Comparison of ENCODE assay signal across 23 mouse cellular contexts in the genomic region with DNA sequence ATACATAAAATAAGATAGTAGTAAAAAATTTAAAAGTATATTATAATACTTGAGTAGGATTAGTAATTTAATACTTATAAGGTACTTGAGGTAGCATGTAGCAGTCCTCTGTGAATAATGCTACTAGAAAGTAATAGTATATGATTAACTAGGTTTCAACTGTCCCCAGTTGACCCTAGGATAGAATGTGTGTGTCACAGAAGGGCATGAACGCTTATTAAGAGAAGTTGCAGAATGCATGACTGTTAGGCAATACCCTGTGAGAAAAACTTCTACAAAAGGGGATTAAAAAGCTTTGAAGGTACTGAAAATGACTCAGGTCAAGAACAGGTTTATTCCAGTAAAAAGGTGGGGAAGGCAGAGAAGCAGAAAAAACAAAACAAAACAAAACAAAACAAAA.
DNase-seq lines count a peak whose midpoint lies in the region; ATAC-seq and TF ChIP-seq lines count a peak whose summit lies in the region.
"Had no signal": no experiment of that assay in that cellular context is flagged by ENCODE, and none has a peak within 500 bp of the region (broad histone marks: within the 10 kb centered on the region; RNA-seq: fewer than 3 reads in every experiment).

No protein-coding gene starts in this region.

- H3K27ac ChIP-seq in gastrocnemius, adult 2 months = peak overlapping the region; percentile 51; the same call in 1 of the 2 replicates
- H3K27ac ChIP-seq: forebrain, embryonic 10.5 days; forebrain, embryonic 13.5 days; hindbrain, embryonic 10.5 days; hindbrain, embryonic 13.5 days had no signal

- no peak for TF ChIP-seq CTCF in gastrocnemius, adult 2 months (IDR thresholded peaks at IDR 0.05)

- peak; percentile 72 for ATAC-seq in megakaryocyte progenitor cell, adult 5-6 weeks (replicated peaks; ENCODE audit: poor library complexity)
- ATAC-seq: forebrain, embryonic 13.5 days; forebrain, embryonic 16.5 days; hindbrain, embryonic 16.5 days had no signal

- H3K4me3 ChIP-seq in gastrocnemius, adult 2 months = no peak overlapping the region
- H3K4me3 ChIP-seq: forebrain, embryonic 10.5 days; forebrain, embryonic 13.5 days; heart, embryonic 12.5 days; heart, embryonic 15.5 days; hindbrain, embryonic 10.5 days; hindbrain, embryonic 13.5 days had no signal

- DNase-seq in gastrocnemius, adult 2 months = no peak
- no peak for DNase-seq in gastrocnemius, postnatal 10 days
- peak; percentile 65 for DNase-seq in kidney, adult 9 months
- no peak for DNase-seq in kidney, postnatal 4 days
- peak; percentile 66 for DNase-seq in 416B (ENCODE audit: low read depth)
- no peak for DNase-seq in right cerebral cortex, adult 18-20 months
- DNase-seq: adrenal gland, adult 2 months; adrenal gland, postnatal 14 days; B cell, adult 2 months; cerebellum, adult 11-12 months; cerebellum, adult 9-10 months; cerebellum, postnatal 14 days; gastrocnemius, postnatal 25 days; heart, postnatal 36 days had no signal

- intact Hi-C loops in gastrocnemius, adult 2 months (cut with DNase I) = loop anchor here (5.0 kb wide), 1 partner anchor 431 kb away; a partner anchor contains a TSS

Comparison
In these comparisons a context has a peak if more than half of its experiments do, and no peak if none do; other contexts are left out.
1. DNase-seq: peak in kidney, adult 9 months (single experiment) and 416B (single experiment); none in gastrocnemius, adult 2 months (single experiment), gastrocnemius, postnatal 10 days (single experiment), kidney, postnatal 4 days (0 of 2) and right cerebral cortex, adult 18-20 months (single experiment).